Mouse (Mus musculus): ENCODE results near the gene Rgr.

Gene Rgr

GRCm38 (mm10) chr14:37048914-37049410 is at the start of gene Rgr:
Gene Rgr, minus strand, starts transcription at chr14:37048964.
- no peak for DNase-seq (ENCODE audit: low spot score in 2 of 2)

- DNase-seq (ENCODE audit: low spot score in 2 of 2), result peak in 1 of 2 experiments; percentile 20
These were observed 49.3 kb upstream of the Rgr start, which contains the start of gene Cdhr1 for GRCm38 (mm10) chr14:37097956-37098530. Gene Cdhr1, minus strand, starts transcription at chr14:37098347.

- DNase-seq (ENCODE audit: low spot score in 2 of 2), result no peak
These were observed 46.8 kb upstream of the Rgr start for GRCm38 (mm10) chr14:37095556-37095955.

- no peak for DNase-seq (ENCODE audit: low spot score in 2 of 2)
These were observed 45.7 kb upstream of the Rgr start for GRCm38 (mm10) chr14:37094436-37094835.

- DNase-seq (ENCODE audit: low spot score in 2 of 2), result no peak
These were observed 35.0 kb upstream of the Rgr start for GRCm38 (mm10) chr14:37083755-37084154.

GRCm38 (mm10) chr14:37080724-37081123 is 32.0 kb upstream of the Rgr start:
- no peak for DNase-seq (ENCODE audit: low spot score in 2 of 2)

GRCm38 (mm10) chr14:37068516-37068915 is 19.8 kb upstream of the Rgr start:
- no peak for DNase-seq (ENCODE audit: low spot score in 2 of 2)

GRCm38 (mm10) chr14:37067629-37068028 is 18.9 kb upstream of the Rgr start, which contains the start of gene Lrit2:
Gene Lrit2, plus strand, starts transcription at chr14:37067929.
- no peak for DNase-seq (ENCODE audit: low spot score in 2 of 2)

- peak; percentile 3 to 34 for DNase-seq (ENCODE audit: low spot score in 2 of 2)
These were observed 17.9 kb upstream of the Rgr start for GRCm38 (mm10) chr14:37066636-37067035.

- no peak for DNase-seq (ENCODE audit: low spot score in 2 of 2)
These were observed 16.1 kb upstream of the Rgr start for GRCm38 (mm10) chr14:37064849-37065248.

GRCm38 (mm10) chr14:37034432-37034831 is 14.3 kb downstream of the Rgr start:
- no peak for DNase-seq (ENCODE audit: low spot score in 2 of 2)

- DNase-seq (ENCODE audit: low spot score in 2 of 2), result peak; percentile 6 to 85
These were observed 15.5 kb downstream of the Rgr start for GRCm38 (mm10) chr14:37033241-37033640.

GRCm38 (mm10) chr14:37032481-37033104 is 16.2 kb downstream of the Rgr start:
- no peak for DNase-seq (ENCODE audit: low spot score in 2 of 2)

- DNase-seq (ENCODE audit: low spot score in 2 of 2), result no peak
These were observed 20.2 kb downstream of the Rgr start for GRCm38 (mm10) chr14:37028555-37028954.

GRCm38 (mm10) chr14:37027951-37028350 is 20.8 kb downstream of the Rgr start:
- no peak for DNase-seq (ENCODE audit: low spot score in 2 of 2)

- no peak for DNase-seq (ENCODE audit: low spot score in 2 of 2)
These were observed 21.4 kb downstream of the Rgr start for GRCm38 (mm10) chr14:37027248-37027933.

- no peak for DNase-seq (ENCODE audit: low spot score in 2 of 2)
These were observed 32.9 kb downstream of the Rgr start for GRCm38 (mm10) chr14:37015894-37016293.

GRCm38 (mm10) chr14:37013644-37014043 is 35.1 kb downstream of the Rgr start:
- peak; percentile 8 to 16 for DNase-seq (ENCODE audit: low spot score in 2 of 2)

GRCm38 (mm10) chr14:37009686-37010085 is 39.1 kb downstream of the Rgr start:
- DNase-seq (ENCODE audit: low spot score in 2 of 2), result no peak

GRCm38 (mm10) chr14:37006489-37006888 is 42.3 kb downstream of the Rgr start:
- DNase-seq (ENCODE audit: low spot score in 2 of 2), result no peak

GRCm38 (mm10) chr14:37005865-37006264 is 42.9 kb downstream of the Rgr start:
- DNase-seq (ENCODE audit: low spot score in 2 of 2), result no peak

GRCm38 (mm10) chr14:37003431-37004095 is 45.2 kb downstream of the Rgr start:
- no peak for DNase-seq (ENCODE audit: low spot score in 2 of 2)

Measured in left cerebral cortex, adult 9 months (tissue).